Mouse (Mus musculus): ENCODE measurements around the gene Hoxa5.

Gene Hoxa5

GRCm38 (mm10) chr6:52182030-52182429, 22.4 kb downstream of the Hoxa5 start:
- in situ Hi-C loops (cut with MseI, MboI): no loop called here

DNA sequence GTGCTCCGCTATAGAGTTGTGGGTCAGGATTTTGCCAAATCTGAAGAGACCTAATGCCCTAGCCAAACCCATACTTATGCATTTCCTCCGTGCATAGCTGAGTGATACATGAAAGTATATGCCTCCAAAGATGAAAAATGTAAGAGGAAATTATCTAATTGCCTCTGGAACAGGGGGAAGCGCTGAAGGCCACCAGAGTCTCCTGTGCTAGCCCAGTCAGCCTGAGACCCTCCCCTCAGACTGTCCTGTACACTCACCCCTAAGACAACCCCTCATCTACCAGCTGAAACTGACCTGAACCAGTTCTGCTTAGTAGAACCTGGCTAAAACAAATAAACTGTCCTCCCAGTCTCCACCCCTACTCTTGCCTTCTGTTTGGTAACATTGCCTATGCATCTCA, 23.7 kb downstream of the Hoxa5 start:
- in situ Hi-C loops (cut with MseI, MboI): no loop called here

- in situ Hi-C loops (cut with MseI, MboI): no loop called here
Measured at GRCm38 (mm10) chr6:52180213-52180710, 24.1 kb downstream of the Hoxa5 start.

DNA sequence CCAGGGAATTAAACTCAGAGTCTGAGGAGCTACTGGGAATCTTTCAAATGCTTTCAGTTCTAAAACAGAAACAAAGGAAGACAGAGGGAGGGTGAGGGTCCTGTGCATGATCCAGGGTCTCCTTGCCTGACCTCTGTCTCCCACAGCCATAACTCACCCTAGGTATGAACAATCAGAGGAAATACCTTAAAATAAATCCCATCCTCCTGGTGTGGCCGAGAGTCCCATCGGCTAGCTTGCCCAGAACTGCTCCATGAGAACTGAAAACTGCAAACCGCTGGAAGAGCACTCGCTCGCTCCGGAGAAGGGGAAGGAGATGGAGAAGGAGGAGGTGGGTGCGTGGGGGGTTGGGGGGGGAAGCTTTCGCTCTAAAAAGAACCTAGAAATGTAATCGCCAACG, 24.7 kb downstream of the Hoxa5 start:
- in situ Hi-C loops (cut with MseI, MboI): no loop called here

GRCm38 (mm10) chr6:52178918-52179665, 25.3 kb downstream of the Hoxa5 start:
- in situ Hi-C loops (cut with MseI, MboI): no loop called here

DNA sequence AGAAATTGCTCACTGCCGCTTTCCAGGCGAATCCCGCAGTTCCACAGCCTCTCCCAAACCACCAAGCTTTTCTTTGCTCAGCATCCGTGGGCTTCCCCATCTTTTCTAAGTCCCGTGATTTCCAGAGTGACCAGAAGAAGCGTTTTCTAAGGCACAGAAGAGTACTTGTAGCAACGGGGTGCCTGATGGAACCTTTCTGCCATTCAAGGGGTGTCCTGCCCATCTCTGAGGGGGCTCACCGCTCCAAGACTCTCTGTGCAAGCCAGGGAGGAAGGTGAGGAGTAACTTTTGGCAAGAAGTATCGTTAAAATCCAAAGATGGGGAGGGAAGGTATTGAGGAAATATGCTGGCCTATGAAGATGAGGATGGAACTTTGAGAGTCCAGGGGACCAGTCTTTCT, 26.6 kb downstream of the Hoxa5 start:
- in situ Hi-C loops (cut with MseI, MboI): no loop called here

GRCm38 (mm10) chr6:52177061-52177735, 27.2 kb downstream of the Hoxa5 start, which contains the start of gene 5730596B20Rik:
TSS of gene 5730596B20Rik (plus strand) at chr6:52177498.
- in situ Hi-C loops (cut with MseI, MboI): no loop called here

- in situ Hi-C loops (cut with MseI, MboI): no loop called here
Measured at GRCm38 (mm10) chr6:52176391-52176790, 28.0 kb downstream of the Hoxa5 start.

DNA sequence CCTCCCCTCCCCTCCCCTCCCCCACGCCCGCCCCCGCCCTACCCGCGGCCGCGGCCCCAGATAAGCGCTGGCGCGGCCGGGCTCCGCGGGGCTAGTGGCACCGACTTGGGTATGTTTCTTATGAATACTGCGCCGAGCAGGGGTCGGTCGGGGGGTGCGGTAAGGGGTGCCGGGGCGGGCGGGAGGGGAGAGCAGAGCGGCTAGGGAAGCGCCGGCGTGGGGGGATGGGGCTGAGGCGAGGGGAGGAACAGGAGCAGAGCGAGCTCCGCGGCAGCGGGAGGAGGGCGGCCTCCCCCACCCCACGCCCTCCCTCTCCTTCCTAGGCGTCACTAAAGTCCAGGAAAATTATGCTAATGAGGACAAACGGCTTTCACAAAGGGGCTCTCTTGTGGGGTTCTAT, 28.5 kb downstream of the Hoxa5 start:
- in situ Hi-C loops (cut with MseI, MboI): no loop called here

DNA sequence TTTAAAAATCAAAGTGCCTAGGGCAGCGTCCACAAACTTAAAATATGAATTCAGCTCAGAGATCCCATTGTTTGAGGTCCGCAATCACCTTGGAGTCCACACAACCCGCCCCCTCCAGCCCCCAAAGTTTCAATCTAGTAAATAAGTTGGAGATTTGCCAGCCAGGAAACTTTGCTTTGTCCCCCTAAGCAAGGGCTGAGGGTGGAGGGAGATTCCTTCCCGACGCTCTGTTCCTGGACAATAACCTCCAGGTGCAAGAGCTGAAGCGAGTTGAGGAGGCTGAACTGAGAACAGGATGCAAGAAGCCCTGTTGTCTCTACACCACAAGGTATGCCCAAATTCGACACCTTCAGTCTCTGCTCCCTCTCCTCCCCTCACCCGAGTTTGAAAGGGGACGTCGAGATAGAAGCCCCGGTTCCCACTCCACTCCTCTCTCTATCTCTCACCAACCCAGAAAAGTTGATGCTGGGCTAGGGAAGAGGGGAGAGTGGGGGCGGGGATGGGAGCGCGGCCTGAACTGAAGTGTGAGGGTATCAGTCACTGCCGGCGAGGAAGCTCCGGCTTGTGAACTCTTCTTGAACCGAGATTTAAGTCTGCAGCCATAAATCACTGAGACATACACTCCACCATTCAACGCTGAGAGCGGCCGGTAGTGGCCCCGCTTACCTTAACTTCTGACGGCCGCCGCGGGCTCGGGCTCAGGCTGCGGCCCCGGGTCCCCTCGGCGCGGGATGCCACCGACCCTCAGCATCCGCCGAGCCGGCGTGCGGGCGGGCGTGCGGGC, 29.2 kb downstream of the Hoxa5 start:
- in situ Hi-C loops (cut with MseI, MboI): no loop called here

DNA sequence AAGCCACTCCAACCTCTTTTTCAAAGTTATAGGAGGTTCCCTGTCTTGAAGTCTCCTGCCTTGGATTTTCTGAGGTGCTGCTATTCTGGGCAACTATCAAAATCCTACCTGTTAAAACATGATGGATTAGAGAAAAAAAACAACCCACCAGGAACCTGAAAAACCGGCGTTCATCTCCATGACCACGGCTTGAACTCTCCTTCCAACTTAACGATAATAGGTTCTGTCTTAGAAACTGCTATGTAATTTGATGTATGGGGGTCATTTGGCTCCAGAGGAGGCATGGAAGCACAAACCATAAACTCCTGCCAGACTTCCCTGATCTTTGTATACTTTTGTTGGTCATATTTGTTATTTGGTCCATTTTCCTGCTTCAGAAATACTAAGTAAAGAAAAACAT, 30.7 kb downstream of the Hoxa5 start:
- in situ Hi-C loops (cut with MseI, MboI): no loop called here

DNA sequence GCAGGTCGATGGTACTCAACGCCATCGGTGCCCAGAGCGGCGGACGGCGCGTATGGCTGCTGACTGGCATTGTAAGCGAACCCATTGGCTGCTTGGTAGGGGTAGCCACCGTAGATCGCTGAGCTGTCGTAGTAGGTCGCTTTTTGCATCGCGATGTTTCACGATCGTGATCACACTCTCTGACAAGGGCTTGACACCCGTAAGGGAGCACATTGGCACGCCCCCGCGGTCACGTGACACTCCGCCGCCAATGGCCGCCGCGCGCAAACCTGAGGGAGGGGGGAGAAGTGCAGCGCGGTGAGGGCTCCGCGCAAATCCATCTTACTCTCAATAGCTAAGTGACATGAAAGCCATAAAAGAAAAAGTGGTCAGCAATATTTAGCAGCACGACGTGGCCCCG, 31.9 kb downstream of the Hoxa5 start:
- in situ Hi-C loops (cut with MseI, MboI): no loop called here

DNA sequence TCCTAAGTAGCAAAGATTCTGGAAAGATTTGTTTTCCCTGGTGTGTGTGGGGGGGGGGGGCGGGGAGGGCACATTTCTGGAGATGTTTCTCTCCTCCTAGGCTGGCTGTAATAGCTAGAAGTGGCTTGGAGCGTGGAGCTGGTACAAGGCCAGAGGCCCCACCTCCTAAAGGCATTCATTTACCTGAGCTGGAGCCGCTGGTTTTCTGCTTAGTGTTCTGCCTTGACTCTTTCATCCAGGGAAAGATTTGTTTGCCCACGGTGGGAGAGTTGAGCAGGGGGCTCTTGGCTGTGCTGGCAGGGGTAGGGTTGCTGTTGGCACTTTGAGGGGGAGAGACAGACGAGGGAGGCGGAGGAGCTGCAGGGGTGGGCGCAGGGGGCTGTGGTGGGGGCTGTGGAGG, 32.4 kb downstream of the Hoxa5 start:
- in situ Hi-C loops (cut with MseI, MboI): no loop called here

- in situ Hi-C loops (cut with MseI, MboI): no loop called here
Measured at GRCm38 (mm10) chr6:52171331-52171730, 33.1 kb downstream of the Hoxa5 start.

GRCm38 (mm10) chr6:52170898-52171223, 33.5 kb downstream of the Hoxa5 start:
- in situ Hi-C loops (cut with MseI, MboI): no loop called here

DNA sequence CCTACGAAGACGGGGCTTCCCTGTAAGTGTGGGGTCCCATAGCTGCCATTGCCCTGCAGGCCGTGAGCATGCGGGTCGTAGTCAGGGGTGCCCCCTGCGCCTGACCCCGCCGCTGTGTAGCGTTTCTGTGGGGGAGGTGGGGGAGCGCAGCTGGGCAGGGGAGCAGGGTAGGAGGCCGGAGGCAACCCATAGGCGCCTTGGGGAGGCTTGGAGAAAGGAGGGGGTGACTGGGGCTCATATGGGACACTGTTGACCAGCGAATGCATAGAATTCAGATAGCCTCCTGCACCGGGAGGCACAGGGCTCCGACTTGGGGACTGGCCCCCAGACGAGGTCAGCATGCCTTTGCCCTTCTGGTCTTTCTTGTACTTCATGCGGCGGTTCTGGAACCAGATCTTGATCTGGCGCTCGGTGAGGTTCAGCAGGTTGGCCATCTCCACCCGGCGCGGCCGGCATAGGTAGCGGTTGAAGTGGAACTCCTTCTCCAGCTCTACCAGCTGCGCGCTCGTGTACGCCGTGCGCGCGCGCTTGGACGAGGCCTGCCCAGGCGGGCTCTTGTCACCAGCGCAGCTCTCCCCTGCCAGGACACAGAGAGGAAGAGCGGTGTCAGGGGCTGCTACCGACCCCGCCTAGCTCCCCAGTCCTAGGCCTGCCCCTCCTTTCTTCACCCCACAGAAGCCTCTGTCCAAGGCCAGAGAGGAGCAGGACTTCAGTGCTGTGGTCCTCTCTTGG, 34.1 kb downstream of the Hoxa5 start:
- in situ Hi-C loops (cut with MseI, MboI): no loop called here

- in situ Hi-C loops (cut with MseI, MboI): no loop called here
Measured at GRCm38 (mm10) chr6:52169499-52170165, 34.8 kb downstream of the Hoxa5 start.

GRCm38 (mm10) chr6:52168191-52169055, 36.0 kb downstream of the Hoxa5 start:
- in situ Hi-C loops (cut with MseI, MboI): no loop called here

GRCm38 (mm10) chr6:52167736-52168161, 36.6 kb downstream of the Hoxa5 start:
- in situ Hi-C loops (cut with MseI, MboI): no loop called here

DNA sequence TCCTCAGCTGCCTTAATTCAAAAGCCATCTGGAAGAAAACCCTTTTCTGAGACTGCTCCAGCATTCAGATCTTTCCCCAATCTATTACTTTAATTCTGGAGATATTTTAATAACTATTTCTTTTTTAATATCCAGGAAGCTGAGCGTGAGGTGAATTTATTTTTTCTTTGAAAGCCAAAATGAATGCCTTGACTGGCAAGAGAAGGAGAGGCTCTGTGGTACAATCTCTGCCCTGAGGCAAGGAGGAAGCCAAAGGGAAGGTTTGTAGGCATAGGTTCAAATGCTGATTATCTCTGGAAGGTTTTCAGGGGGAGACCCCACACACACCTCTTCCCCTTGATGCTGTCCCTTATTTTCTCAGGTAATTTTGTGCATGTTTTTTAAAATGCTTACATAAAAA, 37.2 kb downstream of the Hoxa5 start:
- in situ Hi-C loops (cut with MseI, MboI): no loop called here

All from mouse trophoblast stem cell (cell line).